Mouse (Mus musculus) heart, embryonic 10.5 days (tissue): Measurements from ENCODE around the gene Ceacam14. TPM values are rescaled to one million over a fixed set of nuclear protein-coding genes. Genes with fewer than 3 reads are reported as not detected.

Experiments
- DNase-seq: peaks from one replicate; pipeline ENCODE4 v3.0.0-alpha.2; 2017; ENCODE audit warnings: low spot score
- H3K27ac ChIP-seq: fragments of 300-500 bp; sonication (generic); 2 replicates; pipeline ENCODE4 v1.5.1; 2016; ENCODE audit warnings: mild to moderate bottlenecking
- H3K27me3 ChIP-seq: fragments of 300-500 bp; sonication (generic); 2 replicates; pipeline ENCODE4 v1.6.1; 2016; ENCODE audit warnings: mild to moderate bottlenecking; ENCODE audit not compliant: poor library complexity, insufficient read depth, severe bottlenecking
- H3K36me3 ChIP-seq: fragments of 300-500 bp; sonication (generic); 2 replicates; pipeline ENCODE4 v1.6.1; 2016; ENCODE audit warnings: mild to moderate bottlenecking, moderate library complexity
- H3K4me1 ChIP-seq: fragments of 300-500 bp; sonication (generic); 2 replicates; pipeline ENCODE4 v1.6.1; 2016; ENCODE audit warnings: mild to moderate bottlenecking
- H3K4me3 ChIP-seq: fragments of 300-500 bp; sonication (generic); 2 replicates; pipeline ENCODE4 v1.5.1; 2016; ENCODE audit warnings: mild to moderate bottlenecking, moderate library complexity
- H3K9me3 ChIP-seq: fragments of 300-500 bp; sonication (generic); 2 replicates; pipeline ENCODE4 v1.6.1; 2016; ENCODE audit warnings: mild to moderate bottlenecking, moderate library complexity
- WGBS: fragments of 180-500 bp; shearing (Covaris S2); methylation state at CpG from one replicate; pipeline ENCODE4 v1.1.7; 2016; 5-methylcytosine and 5-hydroxymethylcytosine counted together
- polyA plus RNA-seq: library from polyadenylated mRNA; unstranded; fragments of >200 nt; fragmentation: Nextera tagmentation; extraction: Ambion mirVana; gene quantifications from 2 replicates; pipeline ENCODE4 v1.2.1, GENCODE M21; 2016

Ceacam14 gene
- not detected in 2 replicates for polyA plus RNA-seq

- H3K4me1 ChIP-seq: no peaks in the 10 kb centered on the region
- WGBS: 68% methylated on average over 4 of the region's 4 CpGs
Measured at GRCm38 (mm10) chr7:17812333-17812732, at the start of gene Ceacam14. Gene Ceacam14 (plus strand): TSS chr7:17812633.

More at GRCm38 (mm10) chr7:17812333-17812732, at the start of gene Ceacam14:
- Histone ChIP-seq H3K27ac (no peak within 1 kb of the TSS), H3K36me3 (no peaks in the 10 kb centered on the region), H3K4me3 (no peak within 1 kb of the TSS), H3K27me3 (no peaks in the 10 kb centered on the region), H3K9me3 (peaks cover 33% of the 10 kb centered on the region; the same call in 1 of the 2 replicates)
- no peak for DNase-seq

Other genes starting within 250 kb of the Ceacam14 start
- not detected in 2 replicates for gene Ceacam5, start 99.4 kb upstream of the Ceacam14 start, polyA plus RNA-seq
- not detected in 2 replicates for gene Gm5155, start 59.1 kb downstream of the Ceacam14 start, polyA plus RNA-seq
- gene Ceacam11, start 159.5 kb downstream of the Ceacam14 start, polyA plus RNA-seq: not detected in 2 replicates
- not detected in 2 replicates for gene Ceacam13, start 197.3 kb downstream of the Ceacam14 start, polyA plus RNA-seq